Mouse (Mus musculus) CD4-positive, CD25-positive, alpha-beta regulatory T cell, adult 4 months (primary cell): ENCODE measurements around the gene Ifna1. TPM values are rescaled to one million over a fixed set of nuclear protein-coding genes. Genes with fewer than 3 reads are reported as not detected.
"Not testable (repeated sequence)": the region's sequence is repeated elsewhere in the genome, so short reads cannot be mapped to it uniquely, and the experiment has no call there.

ENCODE experiments used
- ATAC-seq: one replicate; pipeline ENCODE4 v1.8.0; 2017
- polyA plus RNA-seq, 2 experiments: library from polyadenylated mRNA; unstranded; fragments of 100-300 nt; shearing (Covaris generic); gene quantifications; one replicate each; pipeline ENCODE4 v1.2.1; 2017

The Ifna1 gene
- polyA plus RNA-seq: not detected

- ATAC-seq: no peak
Measured at GRCm38 (mm10) chr4:88849698-88850097, at the start of gene Ifna1. Ifna1 (plus strand) TSS chr4:88850087.

GRCm38 (mm10) chr4:88802954-88803353, 46.9 kb upstream of the Ifna1 start, which contains the start of gene Gm13287:
Gm13287 (plus strand) TSS chr4:88803254.
- not testable (repeated sequence) for ATAC-seq

- not testable (repeated sequence) for ATAC-seq
Measured at GRCm38 (mm10) chr4:88805231-88805630, 44.7 kb upstream of the Ifna1 start, which contains the start of gene Gm13288. Gm13288 (plus strand) TSS chr4:88805531.

- not testable (repeated sequence) for ATAC-seq
Measured at GRCm38 (mm10) chr4:88805761-88806160, 44.1 kb upstream of the Ifna1 start.

GRCm38 (mm10) chr4:88815928-88816327, 34.0 kb upstream of the Ifna1 start, which contains the start of gene Ifna7:
Ifna7 (plus strand) TSS chr4:88816228.
- ATAC-seq: no peak

- no peak for ATAC-seq
Measured at GRCm38 (mm10) chr4:88819659-88820058, 30.2 kb upstream of the Ifna1 start, which contains the start of gene Ifna11. Ifna11 (plus strand) TSS chr4:88819959.

GRCm38 (mm10) chr4:88822995-88823394, 26.9 kb upstream of the Ifna1 start:
- peak; percentile 78 for ATAC-seq

GRCm38 (mm10) chr4:88827116-88827515, 22.8 kb upstream of the Ifna1 start, which contains the start of gene Ifna6:
Ifna6 (plus strand) TSS chr4:88827416.
- ATAC-seq: not testable (repeated sequence)

GRCm38 (mm10) chr4:88830523-88830922, 19.4 kb upstream of the Ifna1 start:
- peak; percentile 74 for ATAC-seq

GRCm38 (mm10) chr4:88835225-88835624, 14.7 kb upstream of the Ifna1 start, which contains the start of gene Ifna5:
Ifna5 (plus strand) TSS chr4:88835525.
- not testable (repeated sequence) for ATAC-seq

- ATAC-seq: peak; percentile 71
Measured at GRCm38 (mm10) chr4:88838828-88839227, 11.1 kb upstream of the Ifna1 start.

GRCm38 (mm10) chr4:88840058-88840457, 9.8 kb upstream of the Ifna1 start:
- no peak for ATAC-seq

- no peak for ATAC-seq
Measured at GRCm38 (mm10) chr4:88841438-88841911, 8.4 kb upstream of the Ifna1 start, which contains the start of gene Ifna4. Ifna4 (plus strand) TSS chr4:88841861.

GRCm38 (mm10) chr4:88845334-88845733, 4.6 kb upstream of the Ifna1 start:
- ATAC-seq: peak; percentile 71

- ATAC-seq: no peak
Measured at GRCm38 (mm10) chr4:88851026-88851763, 1.3 kb downstream of the Ifna1 start.

GRCm38 (mm10) chr4:88859214-88859613, 9.3 kb downstream of the Ifna1 start:
- no peak for ATAC-seq

GRCm38 (mm10) chr4:88863309-88863708, 13.4 kb downstream of the Ifna1 start:
- no peak for ATAC-seq

GRCm38 (mm10) chr4:88864599-88864998, 14.7 kb downstream of the Ifna1 start:
- peak; percentile 85 for ATAC-seq

GRCm38 (mm10) chr4:88865011-88865569, 15.2 kb downstream of the Ifna1 start:
- ATAC-seq: peak; percentile 3

GRCm38 (mm10) chr4:88867366-88867925, 17.6 kb downstream of the Ifna1 start:
- peak; percentile 60 for ATAC-seq

- peak; percentile 58 for ATAC-seq
Measured at GRCm38 (mm10) chr4:88867926-88868911, 18.3 kb downstream of the Ifna1 start.

- ATAC-seq: no peak
Measured at GRCm38 (mm10) chr4:88872691-88873090, 22.8 kb downstream of the Ifna1 start.
